Mouse (Mus musculus): ENCODE results near the gene Pet117.
"Not testable (repeated sequence)": the region's sequence is repeated elsewhere in the genome, so short reads cannot be mapped to it uniquely, and the experiment has no call there.

The Pet117 gene

DNA sequence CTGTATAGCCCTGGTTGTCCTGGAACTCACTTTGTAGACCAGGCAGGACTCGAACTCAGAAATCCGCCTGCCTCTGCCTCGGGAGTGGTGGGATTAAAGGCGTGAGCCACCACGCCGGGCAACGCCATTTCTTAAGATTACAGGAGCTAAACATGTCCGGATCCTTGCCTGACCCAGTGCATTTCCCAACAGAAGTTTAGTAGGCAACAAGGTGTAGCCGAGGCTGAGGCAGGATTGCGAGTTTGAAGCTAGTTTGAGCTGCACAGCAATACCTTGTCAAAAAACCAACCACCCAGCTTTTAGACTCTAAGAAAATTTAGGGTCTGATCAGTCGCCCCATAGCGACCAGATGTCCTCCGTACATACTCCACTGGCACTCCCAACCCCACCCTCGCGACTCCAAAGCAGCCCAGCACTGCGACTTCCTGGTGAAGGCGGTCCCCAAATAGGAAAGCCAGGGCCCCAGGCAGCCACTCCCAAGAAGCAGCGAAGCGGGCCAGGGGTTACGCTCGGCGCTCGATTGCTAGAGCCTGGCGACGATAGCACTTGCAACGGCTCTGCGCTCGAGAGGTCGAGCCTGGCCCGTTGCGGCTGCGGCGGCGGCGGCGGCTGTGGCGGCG, at the start of gene Pet117, which contains the start of gene Kat14:
Gene Pet117, plus strand, starts transcription at position 597 of the 620 bp plus-strand sequence.
Gene Kat14, plus strand, starts transcription at position 584 of the 620 bp plus-strand sequence.
- peak; percentile 91 for DNase-seq (ENCODE audit: inconsistent ontology term)

GRCm38 (mm10) chr2:144324218-144324617, 44.6 kb upstream of the Pet117 start:
- no peak for DNase-seq (ENCODE audit: inconsistent ontology term)

DNA sequence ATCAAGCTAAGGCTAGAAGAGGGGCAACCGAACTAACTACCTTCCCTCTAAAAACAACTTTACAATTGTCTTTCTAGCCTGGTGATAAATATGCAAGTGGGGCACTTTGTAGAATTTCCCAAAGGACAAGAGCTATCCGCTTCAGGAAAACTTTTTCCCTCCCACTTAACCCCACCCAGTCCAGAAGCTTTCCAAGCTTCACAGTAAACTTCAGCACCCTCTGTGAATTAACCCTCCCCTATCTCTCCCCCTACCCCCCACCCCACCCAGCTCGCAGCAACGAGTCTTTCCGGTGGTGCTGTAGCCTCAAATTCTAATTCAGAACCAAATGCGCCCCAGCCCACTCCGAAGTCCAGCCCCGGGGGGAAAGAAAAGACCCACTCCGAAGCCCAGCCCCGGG, 39.3 kb upstream of the Pet117 start:
- DNase-seq (ENCODE audit: inconsistent ontology term), result no peak

- DNase-seq (ENCODE audit: inconsistent ontology term), result no peak
Observed at GRCm38 (mm10) chr2:144329937-144330336, 38.9 kb upstream of the Pet117 start.

DNA sequence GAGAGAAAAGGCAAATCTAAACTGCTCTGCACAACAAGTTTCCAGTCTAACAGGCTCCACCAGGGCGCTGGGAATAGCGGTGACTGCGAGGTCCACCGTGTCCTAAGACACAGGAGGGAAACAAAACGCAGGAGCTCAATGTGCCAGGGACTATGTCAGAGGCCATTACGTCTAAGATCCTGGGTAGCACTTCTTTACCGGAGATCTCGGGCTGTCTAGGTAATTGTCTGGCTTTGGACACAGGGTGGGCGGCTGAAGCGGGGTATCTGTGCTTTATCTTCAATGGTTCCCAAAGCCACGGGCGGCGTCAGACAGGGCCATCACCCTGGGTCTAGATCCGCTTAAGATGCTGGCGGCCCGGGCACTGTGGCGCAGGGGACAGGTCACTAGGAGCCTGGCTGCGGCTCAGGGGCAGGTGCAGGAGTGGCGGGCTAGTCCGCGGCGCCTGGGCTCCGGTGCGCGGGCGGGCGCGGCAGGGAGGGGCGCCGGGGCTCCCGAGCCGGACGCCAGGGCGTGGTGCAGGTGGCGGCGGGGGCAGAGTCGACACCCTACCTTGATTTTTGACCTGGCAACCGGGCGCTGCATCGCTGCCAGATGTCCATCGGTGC, 38.3 kb upstream of the Pet117 start:
- peak; percentile 1 for DNase-seq (ENCODE audit: inconsistent ontology term)

- DNase-seq (ENCODE audit: inconsistent ontology term), result peak; percentile 16
Observed at GRCm38 (mm10) chr2:144330960-144331371, 37.8 kb upstream of the Pet117 start.

GRCm38 (mm10) chr2:144331401-144332302, 37.1 kb upstream of the Pet117 start, which contains the start of gene Ovol2:
Gene Ovol2 (minus strand): TSS chr2:144332146.
- DNase-seq (ENCODE audit: inconsistent ontology term), result peak; percentile 11

DNA sequence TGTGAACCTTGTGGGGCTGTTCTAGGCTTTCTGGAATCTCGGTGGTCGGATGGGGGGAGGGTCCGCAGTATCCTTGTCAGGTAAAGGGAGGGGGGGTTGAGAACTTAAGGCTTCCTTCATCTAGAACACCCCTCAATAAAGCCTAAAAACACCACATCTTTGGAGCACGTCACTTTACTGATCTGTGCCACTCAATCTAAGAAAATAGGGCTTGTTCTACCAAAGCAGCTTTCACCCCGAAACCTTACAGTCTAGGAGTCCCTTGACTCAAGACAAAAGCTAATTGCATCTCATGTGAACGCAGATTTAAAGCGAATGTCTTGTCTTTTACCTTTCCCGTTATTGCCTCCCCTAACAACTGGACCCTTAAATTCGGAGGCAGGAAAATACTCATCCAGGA, 36.3 kb upstream of the Pet117 start:
- DNase-seq (ENCODE audit: inconsistent ontology term), result no peak

DNA sequence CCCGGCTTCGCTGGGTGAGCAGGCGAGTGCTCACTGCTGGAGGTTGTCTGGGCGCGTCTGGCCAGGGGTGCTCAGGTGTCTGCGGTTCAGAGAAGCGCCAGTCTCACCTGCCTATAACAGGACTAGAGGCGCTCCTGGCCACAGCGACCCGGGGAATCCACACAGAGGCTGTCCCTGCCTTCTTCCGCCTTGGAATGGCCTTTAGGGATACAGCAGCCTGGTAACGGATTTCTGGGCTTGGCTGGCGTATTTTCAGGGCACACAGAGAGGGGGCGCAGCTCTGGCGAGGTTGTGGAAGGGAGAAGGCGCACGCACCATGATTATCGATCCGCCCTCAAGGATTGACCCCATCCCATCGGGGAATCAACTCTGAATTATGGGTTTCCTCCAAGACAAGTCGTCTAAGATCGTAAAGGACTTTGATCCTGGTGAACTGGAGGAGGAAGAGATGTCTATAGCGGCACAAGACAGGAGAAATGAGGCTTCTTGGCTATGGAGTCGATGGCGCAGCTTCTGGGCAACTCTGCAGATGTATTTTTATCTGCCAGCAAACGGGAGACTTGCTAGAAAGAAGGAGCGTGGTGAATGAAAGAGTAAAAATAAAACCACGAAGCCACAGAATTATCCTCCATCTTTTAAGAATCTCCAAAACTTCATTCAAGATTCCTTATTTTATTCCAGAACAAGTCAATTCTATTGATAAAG, 35.5 kb upstream of the Pet117 start:
- peak; percentile 1 for DNase-seq (ENCODE audit: inconsistent ontology term)

- no peak for DNase-seq (ENCODE audit: inconsistent ontology term)
Observed at GRCm38 (mm10) chr2:144337230-144337629, 31.6 kb upstream of the Pet117 start.

DNA sequence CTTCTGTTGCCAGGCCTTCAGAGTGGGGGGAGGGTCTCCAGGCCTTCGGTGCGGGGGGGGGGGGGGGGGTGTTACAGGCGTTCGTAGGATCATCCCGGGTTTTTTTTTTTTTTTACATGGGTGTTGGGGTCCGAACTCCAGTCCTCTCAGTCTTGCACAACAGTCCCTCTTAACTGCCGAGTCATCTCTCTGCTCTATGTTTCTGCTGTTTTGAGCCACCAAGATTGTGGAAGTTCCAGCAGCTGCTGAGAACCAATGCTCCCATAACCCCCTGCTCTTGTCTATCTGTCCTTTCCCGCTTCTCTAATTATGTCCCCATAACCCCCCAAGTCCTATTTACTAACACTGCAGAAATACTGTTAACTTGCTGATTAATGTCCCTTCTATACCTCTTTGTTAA, 31.1 kb upstream of the Pet117 start:
- DNase-seq (ENCODE audit: inconsistent ontology term), result no peak

DNA sequence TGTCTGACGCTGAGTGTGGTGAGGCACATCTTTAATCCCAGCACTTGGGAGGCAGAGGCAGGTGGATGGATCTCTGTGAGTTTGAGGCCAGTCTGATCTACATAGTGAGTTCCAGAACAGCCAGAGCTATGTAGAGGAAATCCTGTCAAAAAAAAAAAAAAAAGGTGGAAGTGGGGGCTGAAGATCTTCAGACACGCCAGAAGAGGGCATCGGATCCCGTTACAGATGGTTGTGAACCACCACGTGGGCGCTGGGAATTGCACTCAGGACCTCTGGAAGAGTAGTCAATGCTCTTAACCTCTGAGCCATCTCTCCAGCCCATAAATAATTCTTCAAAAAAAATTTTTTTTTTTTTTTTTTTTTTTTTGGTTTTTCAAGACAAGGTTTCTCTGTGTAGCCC, 30.6 kb upstream of the Pet117 start:
- DNase-seq (ENCODE audit: inconsistent ontology term), result not testable (repeated sequence)

- DNase-seq (ENCODE audit: inconsistent ontology term), result no peak
Observed at GRCm38 (mm10) chr2:144343158-144343557, 25.6 kb upstream of the Pet117 start.

DNA sequence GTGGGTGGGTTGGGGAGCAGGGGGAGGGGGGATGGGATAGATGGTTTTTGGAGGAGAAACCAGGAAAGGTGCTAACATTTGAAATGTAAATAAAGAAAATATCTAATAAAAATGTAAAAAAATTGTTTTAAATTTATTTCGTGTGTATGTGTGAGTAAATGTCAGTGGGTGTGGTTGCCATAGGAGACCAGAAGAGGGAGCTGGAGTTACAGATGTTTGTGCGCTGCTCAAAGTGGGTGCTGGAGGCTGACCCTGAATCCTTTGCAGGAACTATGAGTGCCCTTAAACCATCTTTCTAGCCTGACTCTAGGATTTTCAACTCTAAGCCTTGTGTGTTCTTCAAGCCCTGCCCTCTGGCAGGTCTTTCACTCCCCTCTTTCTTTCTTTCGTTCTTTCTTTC, 20.3 kb upstream of the Pet117 start:
- no peak for DNase-seq (ENCODE audit: inconsistent ontology term)

DNA sequence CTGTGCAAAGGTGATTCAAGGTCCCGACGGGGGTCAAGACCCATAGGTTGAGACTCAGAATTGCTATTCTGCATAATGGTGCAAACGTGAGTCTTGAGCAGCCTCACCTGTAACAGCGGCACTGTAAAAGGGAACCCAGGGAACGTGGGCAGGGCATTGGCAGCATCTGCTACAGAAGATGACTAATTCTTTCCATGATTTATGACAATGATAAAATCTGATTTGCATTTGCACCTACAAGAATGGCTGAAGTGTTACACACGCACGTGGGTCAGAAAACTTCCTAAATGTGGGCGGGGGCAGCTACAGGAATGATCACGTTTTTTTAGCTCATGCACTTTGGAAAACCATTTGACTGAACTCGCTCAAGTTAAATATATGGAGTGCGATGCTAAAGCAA, 16.0 kb upstream of the Pet117 start:
- DNase-seq (ENCODE audit: inconsistent ontology term), result no peak

- peak; percentile 83 for DNase-seq (ENCODE audit: inconsistent ontology term)
Observed at GRCm38 (mm10) chr2:144369020-144369421, 225 bp downstream of the Pet117 start.

- no peak for DNase-seq (ENCODE audit: inconsistent ontology term)
Observed at GRCm38 (mm10) chr2:144369511-144369910, 715 bp downstream of the Pet117 start.

- DNase-seq (ENCODE audit: inconsistent ontology term), result no peak
Observed at GRCm38 (mm10) chr2:144371566-144371965, 2.8 kb downstream of the Pet117 start.

GRCm38 (mm10) chr2:144373063-144373462, 4.3 kb downstream of the Pet117 start:
- no peak for DNase-seq (ENCODE audit: inconsistent ontology term)

DNA sequence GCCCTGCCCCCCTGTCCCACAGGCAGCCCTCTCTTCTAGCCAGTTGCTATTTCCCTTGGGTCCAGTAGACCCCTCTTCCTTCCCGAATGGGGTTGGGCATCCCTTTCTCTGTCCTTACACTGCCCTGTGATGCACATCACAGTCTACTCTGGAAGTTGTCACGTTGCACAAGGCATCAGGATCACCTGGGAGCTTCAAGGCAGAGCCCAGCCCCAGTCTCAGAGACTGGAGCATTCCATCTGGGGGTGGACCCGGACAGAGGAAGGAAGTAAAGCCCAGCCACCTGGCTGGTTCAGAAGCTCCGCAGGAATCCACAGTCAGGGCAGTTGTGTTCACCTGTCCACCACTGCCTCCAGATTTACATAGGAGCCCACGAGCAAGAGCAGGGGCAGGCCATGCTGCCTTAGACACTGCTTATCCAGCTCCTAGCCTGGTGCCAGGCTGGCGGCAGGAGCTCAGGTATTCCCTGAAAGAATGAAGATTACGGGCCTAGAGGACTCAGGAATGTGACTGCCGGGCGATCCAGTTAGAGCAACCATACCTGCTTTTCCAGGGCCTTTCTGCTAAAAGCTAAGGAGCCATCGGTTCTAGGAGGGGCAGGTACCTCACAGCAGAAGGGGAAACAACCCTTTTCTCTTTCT, 6.4 kb downstream of the Pet117 start:
- DNase-seq (ENCODE audit: inconsistent ontology term), result no peak

GRCm38 (mm10) chr2:144381293-144381692, 12.5 kb downstream of the Pet117 start:
- peak; percentile 65 for DNase-seq (ENCODE audit: inconsistent ontology term)
